Mouse (Mus musculus) embryo, embryonic 11.5 days (tissue): Measurements from ENCODE around the gene Best2.

ENCODE experiments used
- DNase-seq: peaks from one replicate; pipeline ENCODE4 v3.0.0-alpha.2; 2012; ENCODE audit warnings: low read depth, low spot score

The Best2 gene

DNA sequence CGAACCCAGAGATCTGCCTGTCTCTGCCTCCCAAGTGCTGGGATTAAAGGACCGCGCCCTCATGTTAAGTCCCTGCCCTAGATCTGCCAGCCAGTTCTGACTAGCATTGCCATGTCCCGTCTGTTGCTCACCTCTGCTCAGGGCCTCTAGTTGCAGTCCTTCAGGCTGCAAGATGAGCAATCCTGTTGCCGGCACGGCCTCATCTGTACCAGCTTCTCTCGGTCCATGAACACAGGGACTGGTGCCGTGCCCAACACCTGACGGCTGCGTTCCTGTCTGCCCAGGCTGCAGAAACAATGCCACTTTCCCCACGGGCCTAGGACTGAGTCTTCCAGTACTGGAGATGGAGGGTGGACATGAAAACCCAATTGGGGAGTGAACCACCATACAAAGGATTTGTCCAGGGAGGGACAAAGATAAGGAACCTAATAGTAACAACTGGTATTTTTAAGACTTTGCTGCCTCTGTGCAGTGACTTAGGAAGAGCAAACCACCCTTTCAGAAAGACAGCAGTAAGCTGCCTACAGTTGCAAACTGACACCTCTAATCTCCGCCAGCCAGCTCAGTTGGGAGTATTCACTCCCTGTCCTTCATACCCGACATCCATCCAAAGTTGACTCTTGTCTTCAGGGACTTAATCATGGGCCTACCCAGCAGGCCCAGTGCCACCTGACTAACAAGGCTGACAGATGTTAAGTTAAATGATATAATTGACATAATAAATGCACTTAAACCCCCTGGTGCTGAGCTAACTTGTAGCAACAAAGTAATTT, 46.6 kb downstream of the Best2 start:
- DNase-seq, result no peak

DNA sequence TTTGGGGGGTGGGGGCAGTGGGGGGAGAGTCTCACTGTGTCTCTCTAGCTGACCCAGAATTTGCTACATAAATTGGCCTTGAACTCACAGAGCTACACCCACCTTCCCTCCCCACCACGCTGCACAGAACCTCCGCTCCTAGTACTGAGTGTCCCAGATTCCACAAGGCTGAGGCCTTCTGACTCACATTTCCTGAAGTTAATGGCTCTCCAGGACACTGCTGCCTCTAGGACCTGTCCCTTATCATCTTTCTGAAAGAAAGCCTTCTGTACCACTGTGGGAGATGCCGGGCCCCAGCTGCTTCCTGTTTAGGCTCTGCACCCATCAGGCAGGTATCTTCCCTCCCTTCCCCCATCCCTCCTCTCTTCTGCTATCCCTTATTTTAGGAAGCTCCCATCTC, 47.7 kb downstream of the Best2 start:
- no peak for DNase-seq

DNA sequence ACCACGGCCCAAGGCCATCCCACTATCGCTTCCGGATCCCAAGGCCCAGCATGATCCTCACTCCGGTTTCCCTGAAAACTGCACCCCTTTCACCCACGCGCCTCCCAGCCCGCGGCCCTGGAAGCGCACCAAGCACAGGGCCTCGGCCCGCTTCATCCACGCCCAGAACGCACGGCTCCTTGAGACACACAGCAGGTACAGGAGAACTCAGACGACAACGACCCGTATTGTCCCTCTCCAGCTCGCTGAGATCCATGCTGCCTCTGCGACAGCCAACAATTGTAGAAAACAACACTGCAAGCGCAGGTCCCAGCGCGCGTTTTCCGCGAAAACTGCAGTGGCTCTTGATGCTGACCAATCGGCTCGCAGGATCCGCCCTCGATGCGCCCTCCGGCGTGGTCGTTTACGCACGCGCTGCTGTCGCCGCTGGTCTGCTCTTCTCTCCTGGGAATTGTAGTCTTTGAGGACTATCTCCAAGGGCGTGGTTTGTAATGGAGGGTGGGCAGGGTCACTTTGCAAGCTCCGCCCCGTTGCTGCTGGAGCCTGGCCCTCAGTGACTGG, 48.5 kb downstream of the Best2 start:
- DNase-seq, result peak; percentile 90

DNA sequence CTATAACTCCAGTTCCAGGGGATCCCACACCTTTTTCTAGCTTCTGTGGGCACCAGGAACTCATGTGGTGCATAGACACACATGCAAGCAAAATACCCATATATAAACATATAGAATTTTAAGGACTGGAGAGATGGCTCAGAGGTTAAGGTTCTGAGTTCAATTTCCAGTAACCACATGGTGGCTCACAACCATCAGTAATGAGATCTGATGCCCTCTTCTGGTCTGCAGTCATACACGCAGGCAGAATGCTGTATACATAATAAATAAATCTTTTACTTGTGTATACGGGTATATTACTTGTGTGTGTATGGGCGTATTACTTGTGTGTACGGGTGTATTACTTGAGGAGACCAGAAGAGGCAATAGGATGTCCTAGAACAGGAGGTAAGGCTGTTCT, 50.4 kb downstream of the Best2 start:
- no peak for DNase-seq

DNA sequence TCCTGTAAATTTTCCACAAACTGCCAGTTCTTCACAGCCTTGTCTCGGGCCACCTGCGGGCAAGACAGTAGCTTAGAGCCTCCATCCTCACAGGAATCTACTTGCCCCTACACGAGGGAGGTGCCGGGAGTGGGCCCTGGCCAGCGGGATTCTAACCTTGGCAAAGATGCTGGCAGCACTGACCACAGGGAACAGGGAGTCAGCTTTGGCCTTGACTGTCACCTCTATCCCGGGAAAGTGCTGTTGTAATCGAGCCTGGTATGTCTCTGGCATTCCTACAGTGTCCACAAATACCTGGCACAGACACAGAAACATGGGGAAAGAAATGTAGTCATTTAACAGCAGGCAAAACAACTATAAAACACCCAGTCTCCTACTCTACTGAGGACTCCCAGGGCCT, 54.5 kb downstream of the Best2 start:
- DNase-seq, result no peak
